Mouse (Mus musculus) embryo, embryonic 11 days (tissue): Measurements from ENCODE around the gene Foxa1.
A peak's percentile ranks its signal among the peaks of the same experiment; 100 is the strongest.

Experiments used
- DNase-seq: peaks from one replicate; pipeline ENCODE4 v3.0.0-alpha.2; 2015

The Foxa1 gene

DNA sequence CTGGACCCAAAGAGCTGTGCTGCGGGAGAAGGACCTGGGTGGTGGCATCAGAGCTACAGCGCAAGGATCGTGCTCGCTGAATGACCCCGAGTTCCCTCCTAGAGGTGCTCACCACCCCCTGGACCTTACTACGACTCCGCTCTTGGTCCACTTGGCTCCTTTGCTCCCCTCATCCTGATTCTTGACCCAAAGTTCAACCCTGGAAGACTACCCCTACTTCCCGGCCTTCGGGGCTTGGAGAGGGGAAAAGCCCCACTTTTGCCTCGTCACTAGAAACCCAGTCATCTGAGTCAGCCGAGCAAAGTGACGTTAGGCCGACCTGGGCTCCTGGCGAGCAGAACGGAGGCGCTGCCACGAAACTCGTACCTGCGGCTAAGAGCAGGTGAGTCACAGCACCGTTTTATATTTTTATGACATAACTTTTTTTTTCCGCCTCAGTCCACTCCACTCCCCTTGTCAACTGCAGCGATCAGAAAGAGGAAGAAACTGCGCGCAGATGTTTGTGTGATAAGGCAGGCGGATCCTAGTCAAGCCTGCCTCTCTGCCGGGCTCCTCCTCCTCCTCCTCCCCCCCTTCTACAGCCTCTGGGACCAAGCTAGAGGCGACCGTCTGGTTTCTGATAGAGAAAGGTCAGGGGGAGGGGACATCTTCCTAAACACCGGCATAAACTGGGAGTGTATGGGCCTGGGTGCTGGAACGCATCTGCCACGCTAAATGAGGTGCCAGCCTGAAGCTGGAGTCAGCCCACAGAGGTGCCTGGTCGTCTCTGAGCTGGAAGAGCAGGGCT lies at the start of gene Foxa1:
Foxa1 (minus strand) TSS at position 502 of the 787 bp plus-strand sequence.
- DNase-seq: peak; percentile 41

DNA sequence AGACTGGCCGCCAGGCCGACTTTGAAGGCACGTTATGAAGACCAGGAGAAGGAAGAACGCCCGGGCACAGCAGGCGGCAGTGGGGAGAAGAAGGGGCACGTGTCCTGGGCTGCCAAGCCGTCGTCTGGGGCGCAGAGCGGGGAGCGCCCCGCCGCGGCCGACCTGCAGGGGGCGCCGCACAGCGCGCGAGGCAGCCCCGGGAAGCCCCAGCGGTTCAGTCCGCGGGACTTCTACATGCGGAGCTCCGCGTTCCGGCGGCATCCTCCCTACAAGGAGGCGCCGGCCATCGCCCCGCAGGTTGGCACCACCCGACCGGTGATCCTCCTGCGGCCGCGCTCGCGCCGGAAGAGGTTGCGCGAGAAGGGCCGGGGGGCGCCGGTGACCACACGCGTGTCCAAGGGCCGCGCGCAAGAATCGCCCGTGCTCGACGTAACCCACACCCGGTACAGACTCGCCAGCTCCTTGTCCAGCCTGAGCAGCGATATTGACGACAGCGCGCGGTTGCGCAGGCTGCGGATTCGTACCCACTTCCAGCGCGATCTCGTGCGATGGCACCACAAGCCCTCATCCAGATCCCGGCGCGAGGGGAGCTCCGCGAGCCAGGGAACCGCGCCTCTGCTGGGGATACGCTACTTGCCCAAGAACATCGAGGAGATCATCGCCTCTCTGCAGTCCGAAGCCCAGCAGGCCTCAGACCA lies 29.4 kb upstream of the Foxa1 start:
- peak; percentile 82 for DNase-seq

DNA sequence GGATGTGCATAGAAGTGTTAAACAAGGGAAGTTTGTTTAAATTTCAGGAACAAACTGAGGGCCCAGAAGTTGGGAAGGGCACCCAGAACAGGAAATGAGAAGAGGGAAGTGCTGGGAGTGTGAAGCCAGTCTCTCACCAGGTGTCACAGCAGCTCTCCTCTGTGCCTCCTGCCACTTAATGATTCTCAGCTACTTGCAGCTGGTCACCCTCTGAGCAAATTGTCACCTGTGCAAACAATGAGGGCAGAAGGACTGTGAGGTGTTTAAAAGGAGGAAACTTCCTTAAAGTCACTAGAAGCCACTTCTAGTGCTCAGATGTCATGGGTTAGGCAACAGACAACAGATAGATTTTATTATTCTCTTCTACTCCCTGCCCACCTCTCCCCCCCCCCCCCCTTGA lies 25.7 kb upstream of the Foxa1 start:
- DNase-seq: no peak

DNA sequence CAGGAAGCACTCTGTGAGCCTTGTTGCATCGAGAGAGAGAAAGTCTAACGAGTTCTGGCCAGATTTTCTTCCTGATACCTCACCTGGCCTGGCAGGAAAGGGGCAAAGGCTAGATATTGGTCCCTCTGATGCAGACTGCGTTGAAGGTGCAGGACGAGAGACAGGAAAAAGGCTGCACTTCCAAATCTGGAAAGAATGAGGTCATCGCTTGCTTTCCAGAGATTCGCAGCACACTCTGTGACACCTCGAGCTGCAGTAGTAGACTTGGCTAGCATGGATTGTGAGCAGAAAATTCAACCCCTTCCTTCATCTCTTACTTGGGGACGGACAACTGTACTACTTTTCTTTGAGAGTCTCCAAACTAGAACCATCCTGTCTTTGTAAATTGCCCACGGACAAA lies 25.1 kb upstream of the Foxa1 start:
- no peak for DNase-seq

DNA sequence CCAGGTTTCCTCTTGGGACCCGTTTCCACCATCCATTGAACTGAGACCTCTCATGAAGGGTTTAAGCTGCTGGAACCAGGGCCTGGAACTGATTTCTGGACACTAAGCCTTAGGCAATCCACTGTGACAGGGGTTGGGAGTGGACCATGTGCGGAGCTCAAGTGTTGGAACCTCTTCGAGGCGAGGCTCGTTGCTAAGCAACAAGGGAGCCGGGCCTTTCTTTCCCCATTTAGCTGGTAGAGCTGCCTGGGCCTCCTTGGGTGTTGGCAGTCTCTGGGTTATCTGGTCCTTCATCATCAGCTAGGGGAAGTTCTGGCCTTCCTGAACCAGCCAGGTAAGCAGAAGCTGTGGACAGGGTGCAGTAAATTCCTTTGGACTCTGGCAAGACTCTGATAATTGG lies 17.2 kb upstream of the Foxa1 start, which contains the start of gene Ttc6:
Ttc6 (plus strand) TSS at position 205 of the 400 bp plus-strand sequence.
- DNase-seq: no peak

DNA sequence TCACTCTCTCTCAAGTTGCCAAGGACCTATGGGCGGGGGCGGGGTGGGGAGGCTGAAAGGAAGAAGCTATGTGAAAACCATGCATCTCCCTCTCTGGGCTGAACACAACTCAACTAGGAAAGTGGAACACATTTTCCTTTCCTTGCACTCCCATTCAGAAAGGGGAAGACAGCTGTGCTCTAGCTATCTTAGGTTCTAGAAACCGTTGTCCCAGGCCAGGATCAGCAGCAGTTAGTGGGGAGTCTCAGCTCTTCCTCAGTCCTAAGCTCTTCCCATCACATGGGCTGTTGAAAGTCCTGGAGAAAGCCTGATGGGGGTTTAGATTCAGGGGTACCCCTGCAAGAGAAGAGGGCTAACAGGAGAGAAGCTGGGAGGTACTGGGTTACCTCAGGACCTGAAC lies 7.4 kb upstream of the Foxa1 start:
- DNase-seq: no peak

DNA sequence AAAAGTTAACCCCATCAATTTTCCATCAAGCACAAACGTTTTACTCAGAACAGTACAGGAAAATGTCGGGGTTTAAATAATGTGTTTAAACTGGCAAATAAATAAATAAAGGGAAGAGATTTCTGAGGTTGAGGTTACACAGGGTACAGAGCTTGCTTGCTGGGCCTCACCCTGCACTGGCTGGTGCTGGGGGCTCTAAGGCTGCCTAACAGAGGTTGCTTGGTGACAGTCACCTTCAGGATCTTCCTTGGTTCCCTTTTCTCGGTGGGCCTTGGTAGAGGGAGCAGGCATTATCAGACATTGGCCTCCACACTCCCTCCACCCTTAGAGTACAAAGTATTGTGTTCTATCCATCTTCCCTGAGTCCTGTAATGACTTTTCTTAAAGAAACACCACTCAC lies 5.6 kb upstream of the Foxa1 start:
- no peak for DNase-seq

DNA sequence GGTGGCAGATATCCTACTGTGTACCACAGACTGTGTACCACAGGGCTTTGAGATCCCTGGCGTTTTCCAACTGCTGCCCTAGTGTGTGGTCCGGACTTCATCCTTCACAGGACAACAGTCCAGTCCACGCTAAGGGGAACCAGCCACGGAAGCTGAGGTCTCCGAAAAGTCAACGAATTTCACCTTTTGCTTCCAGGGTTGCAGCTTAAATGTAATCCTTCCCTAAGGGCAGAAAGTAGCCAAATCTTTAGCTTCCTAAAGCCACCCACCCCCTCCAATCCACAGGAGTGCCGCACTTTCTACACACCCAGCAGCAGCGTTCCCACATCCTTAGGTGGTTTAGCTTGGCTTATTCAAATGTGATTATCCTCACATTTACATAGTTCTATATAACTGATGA lies 4.2 kb upstream of the Foxa1 start:
- DNase-seq: peak; percentile 32

DNA sequence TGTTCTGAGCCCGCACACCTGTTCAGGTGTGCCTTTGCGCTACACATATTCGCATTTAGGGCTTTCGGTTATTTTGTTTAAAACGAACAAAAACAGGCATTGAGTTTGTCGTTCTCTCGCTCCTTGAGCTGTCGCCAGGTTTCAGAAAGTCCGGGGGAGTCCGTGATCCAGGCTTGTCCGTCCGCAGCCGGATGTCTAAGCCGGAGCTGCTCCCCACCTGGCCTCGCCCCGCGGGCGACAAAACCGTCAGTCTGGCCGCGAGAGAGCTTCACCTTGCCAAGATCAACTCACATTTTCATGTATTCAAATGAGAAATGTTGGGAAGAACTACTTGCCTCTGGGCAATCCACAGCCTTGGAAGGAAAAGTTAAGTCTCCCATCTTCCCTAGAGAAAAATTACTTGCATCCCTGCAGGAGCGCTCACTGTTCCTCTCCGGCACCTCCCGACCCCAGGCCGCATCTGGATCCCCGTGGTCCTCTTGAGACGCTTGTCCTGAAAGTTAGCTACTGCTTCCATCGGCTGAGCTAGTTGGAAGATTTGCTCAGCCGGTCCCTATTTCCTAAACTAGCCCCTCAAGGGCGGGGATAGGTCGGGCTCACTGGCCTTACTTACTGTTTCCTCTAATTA lies 3.6 kb upstream of the Foxa1 start:
- DNase-seq: peak; percentile 31

DNA sequence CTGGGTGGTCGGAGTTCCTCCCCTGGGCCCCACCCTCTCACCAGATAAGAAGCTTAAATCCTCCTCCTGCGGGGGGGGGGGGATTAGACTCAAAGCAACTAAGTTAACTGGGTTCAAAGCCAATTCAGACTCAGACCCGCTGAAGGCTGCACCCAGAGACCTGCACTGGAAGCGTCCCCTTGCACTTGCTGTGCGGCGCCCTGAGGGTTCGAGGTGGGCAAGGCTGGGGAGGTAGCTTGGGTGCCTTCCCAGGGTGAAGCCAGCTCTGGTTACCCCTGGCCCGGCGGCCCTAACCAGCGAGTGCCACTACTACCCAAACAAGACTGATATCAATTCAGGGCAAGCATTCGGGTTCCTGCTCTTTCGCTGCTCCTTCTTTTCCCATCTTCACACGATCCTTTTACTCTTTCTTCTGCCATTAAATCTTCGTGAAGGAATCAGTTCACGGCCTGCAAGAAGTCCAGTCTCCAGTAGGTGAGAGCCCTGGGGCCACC lies 3.0 kb upstream of the Foxa1 start:
- peak; percentile 14 for DNase-seq

DNA sequence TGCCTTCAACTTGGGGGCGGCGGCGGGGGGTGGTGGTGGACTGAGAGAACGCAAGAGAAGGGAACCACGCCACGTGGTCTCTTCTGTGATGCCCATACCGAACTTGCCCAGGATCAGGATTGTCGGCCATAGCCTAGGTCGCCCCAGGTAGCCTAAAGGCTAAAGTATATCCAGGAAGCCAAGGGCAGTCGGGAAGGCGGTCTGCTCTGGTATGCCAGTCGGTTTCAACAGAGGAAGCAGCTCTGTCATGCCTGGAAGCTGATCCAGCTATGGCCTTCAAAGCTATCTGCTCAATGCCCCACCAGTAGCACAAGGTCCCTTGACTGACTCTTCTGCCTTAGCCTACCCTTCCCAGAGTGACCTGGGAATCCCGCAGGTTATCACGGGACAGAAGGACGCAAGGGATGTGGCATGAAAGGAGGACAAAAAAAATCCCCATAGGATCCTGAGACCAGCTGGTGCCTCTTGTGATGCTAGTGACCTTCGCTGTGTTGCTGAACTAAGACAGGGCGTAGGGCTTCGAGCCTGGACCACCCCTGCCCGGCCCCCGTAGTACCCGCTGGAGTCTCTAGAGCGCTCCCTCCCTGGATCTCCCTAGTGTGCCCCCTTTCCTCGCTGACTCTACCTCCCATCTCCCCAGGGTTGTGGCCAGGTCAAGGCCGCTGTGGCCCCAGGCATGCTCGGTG lies 2.4 kb upstream of the Foxa1 start:
- DNase-seq: peak; percentile 22

DNA sequence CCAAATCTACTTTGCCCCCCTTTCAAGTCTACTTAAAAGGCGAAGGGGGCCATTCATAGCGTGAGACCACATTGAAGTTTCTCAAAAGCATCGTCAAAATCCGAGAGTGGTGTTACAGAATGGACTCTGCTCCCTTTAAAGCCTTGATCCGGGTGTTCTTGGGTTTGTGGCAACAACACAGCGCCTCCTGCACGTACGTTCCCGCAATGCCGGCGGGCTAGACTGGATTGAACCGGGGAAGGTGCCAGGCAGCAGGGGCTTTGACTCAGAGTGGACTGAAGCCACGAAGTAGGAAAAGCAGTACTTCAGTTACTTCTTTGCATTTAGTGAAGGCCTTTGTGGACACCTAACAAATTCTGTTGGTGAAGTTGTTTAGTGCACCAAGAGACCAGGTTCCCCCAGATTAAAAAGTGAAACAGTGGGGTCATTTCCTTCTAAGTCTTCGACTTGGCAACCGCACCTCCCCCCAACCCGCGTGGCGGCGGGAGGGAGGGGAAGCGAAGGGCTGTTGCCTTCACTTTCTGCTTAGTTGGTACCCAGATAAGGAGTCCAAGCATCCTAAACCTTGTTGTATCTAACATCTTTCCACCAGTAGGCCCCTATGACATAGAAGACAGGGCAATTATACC lies 1.8 kb upstream of the Foxa1 start:
- peak; percentile 76 for DNase-seq

DNA sequence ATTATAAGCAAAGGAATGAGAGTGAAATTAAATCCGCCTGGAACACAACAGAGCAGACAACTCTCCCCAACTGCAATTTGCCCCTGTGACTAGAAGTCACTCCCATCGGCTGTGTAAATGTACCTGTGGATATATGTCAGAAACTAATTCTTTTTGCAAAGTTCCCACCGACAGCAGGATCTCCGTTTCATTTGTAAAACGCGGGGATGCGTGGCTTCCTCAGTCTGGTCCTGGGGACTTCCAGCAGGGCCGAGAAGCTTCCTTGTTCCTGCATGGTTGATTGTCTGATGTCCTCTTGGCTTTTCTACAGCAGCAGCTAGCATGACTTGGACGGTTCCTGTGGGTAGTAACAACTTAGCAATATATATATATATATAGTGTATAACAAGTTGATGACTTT lies 1.2 kb upstream of the Foxa1 start:
- peak; percentile 24 for DNase-seq

DNA sequence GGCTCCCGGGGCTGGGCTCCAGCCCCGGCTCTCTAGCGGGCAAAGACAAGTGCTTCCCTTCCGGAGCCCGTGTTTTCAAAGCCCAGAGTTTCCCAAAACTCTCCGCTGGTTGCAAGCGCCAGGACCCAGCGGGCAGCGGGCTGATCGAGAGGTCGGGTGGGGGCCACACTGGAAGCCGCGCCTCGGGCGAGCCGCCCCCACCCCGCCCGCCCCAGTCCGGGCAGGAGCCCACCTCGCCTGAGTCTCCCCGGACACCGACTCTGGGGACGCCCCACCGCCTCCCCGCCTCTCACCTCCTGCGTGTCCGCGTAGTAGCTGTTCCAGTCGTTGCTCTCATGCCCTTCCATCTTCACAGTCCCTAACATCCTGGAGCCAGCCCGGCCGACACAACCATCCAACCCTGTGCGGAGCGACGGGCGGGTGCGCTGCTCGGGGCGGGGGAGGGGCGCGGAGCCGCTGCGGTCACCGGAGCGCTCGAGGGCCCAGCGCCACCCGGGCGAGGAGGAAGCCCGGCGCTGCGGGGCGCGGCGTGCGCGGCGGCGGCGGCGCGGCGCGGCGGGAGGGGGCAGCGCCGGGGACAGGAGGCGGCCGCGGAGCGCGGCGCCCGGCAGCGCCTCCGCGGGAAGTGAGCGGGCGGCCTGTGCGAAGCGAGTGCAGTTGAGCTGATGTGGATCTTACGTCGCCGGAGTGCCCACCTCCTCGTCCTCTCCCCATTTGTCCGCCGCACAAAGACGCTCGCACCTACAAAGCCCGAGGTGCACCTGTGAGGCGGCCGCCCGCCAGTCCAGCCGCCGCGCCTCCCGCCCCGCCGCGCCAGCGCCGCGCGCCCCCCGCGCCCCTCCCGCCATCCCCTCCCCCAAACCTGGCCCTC lies 1.1 kb downstream of the Foxa1 start:
- DNase-seq: peak; percentile 72

DNA sequence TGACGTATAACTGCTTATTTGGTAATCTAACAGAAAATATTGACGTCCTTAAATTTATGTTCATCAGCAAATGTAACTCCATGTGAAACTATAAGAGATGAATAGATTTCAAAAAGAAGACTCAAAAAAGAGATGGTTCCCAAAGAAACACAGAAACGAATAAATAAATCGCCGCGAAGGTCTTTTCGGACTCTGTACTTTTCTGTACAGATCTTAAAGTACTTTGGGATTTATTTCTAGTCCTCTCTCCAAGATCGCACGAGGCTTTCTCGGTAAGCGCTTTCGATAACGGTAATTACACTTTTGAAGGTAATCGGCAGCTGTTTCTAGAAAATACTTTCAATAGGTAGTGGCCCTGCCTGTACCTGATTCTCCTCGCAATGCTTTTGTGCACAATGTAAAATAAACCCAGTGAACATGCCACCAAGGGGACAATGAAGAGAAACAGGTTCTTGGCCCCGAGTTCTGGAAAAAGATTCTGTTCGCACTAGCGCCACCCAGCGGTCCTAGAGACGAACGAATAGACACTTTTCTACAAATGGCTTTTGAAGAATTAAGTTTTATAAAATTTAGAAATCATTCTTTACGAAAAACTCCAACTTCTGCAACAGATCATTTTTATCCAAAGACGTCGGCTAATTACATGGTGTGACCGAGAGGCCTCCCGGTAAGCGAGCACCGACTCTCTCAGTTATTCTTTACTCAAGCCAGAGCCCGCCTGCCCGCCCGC lies 1.9 kb downstream of the Foxa1 start:
- peak; percentile 88 for DNase-seq

DNA sequence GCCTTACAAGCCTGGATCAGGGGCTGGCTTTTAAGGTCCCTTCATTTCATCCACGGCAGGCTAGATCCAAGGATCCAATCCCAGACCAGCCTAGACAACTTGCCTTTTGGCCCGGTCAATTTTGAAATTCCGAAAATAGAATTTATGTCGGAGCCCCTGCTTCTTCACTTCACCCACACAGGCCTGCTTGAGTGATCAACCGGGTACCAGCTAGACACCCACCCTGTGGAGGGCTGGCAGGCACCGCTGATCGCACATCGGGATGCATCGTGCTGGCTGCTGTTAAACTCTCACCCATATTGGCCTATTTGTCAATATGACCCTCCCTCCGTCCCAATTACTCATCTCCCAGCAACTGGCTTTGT lies 3.1 kb downstream of the Foxa1 start:
- peak; percentile 37 for DNase-seq

DNA sequence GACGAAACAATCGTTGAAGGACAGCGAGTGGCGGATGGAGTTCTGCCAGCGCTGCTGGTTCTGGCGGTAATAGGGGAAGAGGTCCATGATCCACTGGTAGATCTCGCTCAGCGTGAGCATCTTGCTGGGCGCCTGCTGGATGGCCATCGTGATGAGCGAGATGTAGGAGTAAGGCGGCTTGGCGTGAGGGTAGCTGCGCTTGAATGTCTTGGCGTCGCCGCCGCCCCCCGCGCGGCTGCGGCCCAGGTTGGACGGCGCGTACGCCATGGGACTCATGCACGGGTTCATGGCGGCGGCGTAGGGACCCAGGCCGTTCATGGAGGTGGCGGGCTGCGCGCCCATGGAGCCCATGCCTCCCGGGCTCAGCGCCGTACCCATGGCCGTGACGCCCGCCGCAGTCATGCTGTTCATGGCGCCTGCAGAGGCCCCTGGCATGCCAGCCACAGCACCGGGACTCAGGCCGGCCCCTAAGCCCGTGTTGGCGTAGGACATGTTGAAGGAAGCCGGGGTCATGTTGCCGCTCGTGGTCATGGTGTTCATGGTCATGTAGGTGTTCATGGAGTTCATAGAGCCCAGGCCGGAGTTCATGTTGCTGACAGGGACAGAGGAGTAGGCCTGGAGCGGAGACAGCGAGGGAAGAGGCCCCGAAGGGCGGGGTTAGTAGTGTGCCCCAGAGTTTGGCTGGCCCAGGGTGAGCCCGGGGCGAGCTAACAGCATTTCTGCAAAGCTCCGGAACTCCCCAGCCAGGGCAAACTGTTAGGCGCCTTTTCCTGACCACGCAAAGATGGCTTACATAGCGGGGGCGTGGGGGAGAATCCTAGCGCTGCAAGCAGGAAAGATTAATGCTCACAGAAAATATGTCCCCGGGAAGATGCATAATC lies 3.7 kb downstream of the Foxa1 start:
- peak; percentile 39 for DNase-seq

DNA sequence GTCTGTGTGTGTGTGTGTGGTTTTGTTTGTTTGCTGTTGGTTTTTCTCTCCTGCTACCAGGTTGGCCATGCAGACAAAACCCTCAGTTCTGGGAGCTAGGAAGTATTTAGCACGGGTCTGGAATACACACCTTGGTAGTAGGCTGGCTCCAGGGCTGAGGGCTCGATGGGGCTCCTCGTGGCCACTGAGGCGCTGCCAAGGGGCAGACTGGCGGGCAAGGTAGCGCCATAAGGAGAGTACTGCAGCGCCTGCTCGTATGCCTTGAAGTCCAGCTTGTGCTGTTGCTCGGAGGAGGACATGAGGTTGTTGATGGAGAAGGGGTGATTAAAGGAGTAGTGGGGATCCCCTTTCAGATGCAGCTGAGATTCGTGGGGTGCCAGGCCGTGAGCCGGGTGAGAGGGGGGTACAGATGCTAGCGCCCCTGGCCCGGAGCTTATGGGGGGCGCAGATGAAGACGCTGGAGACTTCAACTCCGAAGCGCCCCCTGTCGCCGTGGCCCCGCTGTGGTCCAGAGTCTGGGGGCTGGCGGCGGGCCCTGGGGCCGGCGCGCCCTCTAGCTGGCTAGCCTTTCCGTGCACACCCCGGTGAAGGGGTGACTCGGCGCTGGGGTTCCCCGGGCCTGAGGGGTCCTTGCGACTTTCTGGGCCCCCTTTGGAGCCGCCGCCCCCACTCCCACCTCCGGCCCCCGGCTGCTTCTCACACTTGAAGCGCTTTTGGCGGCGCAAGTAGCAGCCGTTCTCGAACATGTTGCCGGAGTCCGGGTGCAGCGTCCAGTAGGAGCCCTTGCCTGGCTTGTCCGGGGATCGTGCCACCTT lies 4.6 kb downstream of the Foxa1 start:
- peak; percentile 70 for DNase-seq

DNA sequence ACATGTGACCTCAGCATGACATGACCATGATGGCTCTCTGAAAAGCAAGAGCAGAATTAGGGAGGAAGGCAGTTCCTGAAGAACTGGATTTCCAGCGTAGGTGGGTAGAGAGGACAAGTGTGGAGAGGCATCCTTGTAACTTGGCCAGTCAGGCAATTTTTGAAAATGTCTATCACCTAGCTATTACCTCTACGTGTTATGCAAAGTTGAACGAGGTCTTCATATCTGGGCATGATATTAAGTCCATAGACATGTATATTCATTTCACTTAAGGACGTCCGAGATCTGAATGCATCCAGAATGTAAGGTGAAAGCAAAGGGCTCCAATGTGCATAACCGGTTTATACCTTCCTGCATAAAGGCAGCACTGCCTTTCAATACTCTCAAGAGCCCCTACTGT lies 5.6 kb downstream of the Foxa1 start:
- peak; percentile 34 for DNase-seq
